ENCODE assay signal across 25 mouse cellular contexts in genomic region chr6:82111111-82111510, GRCm38 (mm10).
DNase-seq lines count a peak whose midpoint lies in the region; ATAC-seq and TF ChIP-seq lines count a peak whose summit lies in the region.
"Had no signal": no experiment of that assay in that cellular context is flagged by ENCODE, and none has a peak within 500 bp of the region (broad histone marks: within the 10 kb centered on the region; RNA-seq: fewer than 3 reads in every experiment).

No protein-coding gene starts in this region.

- H3K4me3 ChIP-seq in kidney, adult 2 months (ENCODE audit: insufficient read depth, low read depth, low read length) = no peak overlapping the region
- no peak overlapping the region for H3K4me3 ChIP-seq in lung, embryonic 16.5 days (ENCODE audit: low read length)
- no peak overlapping the region for H3K4me3 ChIP-seq in stomach, embryonic 15.5 days (replicated peaks)
- H3K4me3 ChIP-seq: erythroblast, embryonic 14.5 days; heart, embryonic 10.5 days; heart, embryonic 15.5 days; liver, embryonic 13.5 days; midbrain, embryonic 12.5 days; neural tube, embryonic 13.5 days had no signal

- DNase-seq in kidney, adult 2 months = peak; percentile 61
- DNase-seq in kidney, postnatal 25 days = no peak
- DNase-seq in lung, postnatal 25 days (ENCODE audit: low spot score) = no peak
- DNase-seq in Patski (ENCODE audit: low read depth, low spot score) = no peak
- no peak for DNase-seq in urinary bladder, postnatal 36 days (ENCODE audit: low spot score in 2 of 2)
- no peak for DNase-seq in c-Kit-positive CD71-positive TER-119-positive erythroid progenitor cells, embryonic 14.5 days (ENCODE audit: low spot score)
- DNase-seq: adrenal gland, postnatal 25 days; cerebellum, adult 18-20 months; cerebellum, postnatal 14 days; gastrocnemius, postnatal 10 days; kidney, adult 11 months; layer of hippocampus, postnatal 36 days; left cerebral cortex, postnatal 4 days; liver, embryonic 13.5 days; thymus, adult 2 months; thymus, postnatal 4 days had no signal

- in situ Hi-C loops in Patski (cut with MboI; ENCODE audit: low pct_unique_long_range_greater_than_20kb) = loop anchor here (25.0 kb wide), 1 partner anchor 776 kb away; no protein-coding TSS in a partner anchor

- no peak for ATAC-seq in lung, embryonic 16.5 days (ENCODE audit: low read depth)
- ATAC-seq in Patski = no peak
- ATAC-seq in stomach, embryonic 15.5 days (ENCODE audit: insufficient read depth, low FRiP score, low read depth) = no peak
- ATAC-seq: CD4-positive, CD25-positive, alpha-beta regulatory T cell, adult 4 months; hindbrain, embryonic 16.5 days had no signal

- H3K27ac ChIP-seq in kidney, adult 2 months (ENCODE audit: insufficient read depth, low read depth, low read length) = no peak overlapping the region
- peak overlapping the region; percentile 90 for H3K27ac ChIP-seq in lung, embryonic 16.5 days (ENCODE audit: low read length)
- peak overlapping the region; percentile 69; the same call in 1 of the 2 replicates for H3K27ac ChIP-seq in stomach, embryonic 15.5 days
- H3K27ac ChIP-seq: heart, embryonic 10.5 days; heart, embryonic 15.5 days; liver, embryonic 13.5 days; midbrain, embryonic 12.5 days; neural tube, embryonic 13.5 days had no signal

- no peaks in the 10 kb centered on the region for H3K9me3 ChIP-seq in lung, embryonic 16.5 days (ENCODE audit: control insufficient read depth, low read length)
- H3K9me3 ChIP-seq in stomach, embryonic 15.5 days = no peaks in the 10 kb centered on the region
- H3K9me3 ChIP-seq: heart, embryonic 10.5 days; heart, embryonic 15.5 days; liver, embryonic 13.5 days; midbrain, embryonic 12.5 days; neural tube, embryonic 13.5 days had no signal

- no peak overlapping the region for H3K9ac ChIP-seq in lung, embryonic 16.5 days (ENCODE audit: low read length)
- no peak overlapping the region for H3K9ac ChIP-seq in stomach, embryonic 15.5 days
- H3K9ac ChIP-seq: heart, embryonic 15.5 days; liver, embryonic 13.5 days; midbrain, embryonic 12.5 days; neural tube, embryonic 13.5 days had no signal

- no peaks in the 10 kb centered on the region for H3K36me3 ChIP-seq in kidney, adult 2 months (ENCODE audit: control insufficient read depth, insufficient read depth, low read length)
- no peaks in the 10 kb centered on the region for H3K36me3 ChIP-seq in lung, embryonic 16.5 days (ENCODE audit: control insufficient read depth, insufficient read depth, low read length)
- H3K36me3 ChIP-seq in stomach, embryonic 15.5 days = no peaks in the 10 kb centered on the region
- H3K36me3 ChIP-seq: heart, embryonic 10.5 days; heart, embryonic 15.5 days; liver, embryonic 13.5 days; midbrain, embryonic 12.5 days; neural tube, embryonic 13.5 days had no signal

- POLR2A ChIA-PET in Patski (lab: Charles Lee) = interaction anchor here (0.7 to 1.2 kb wide), 4 partner anchors 62 to 307 kb away, joined by 3 to 5 read pairs (median 4); no protein-coding TSS in a partner anchor

- no peak for TF ChIP-seq CTCF in kidney, adult 2 months (conservative IDR thresholded peaks at IDR 0.05; ENCODE audit: insufficient read depth, insufficient read length, low read depth, low read length)
- TF ChIP-seq CTCF in Patski (IDR thresholded peaks at IDR 0.05) = peak; percentile 21

- WGBS in kidney, adult 2 months = 77% methylated on average over 1 of the region's 1 CpGs
- WGBS in lung, embryonic 16.5 days = 71% methylated on average over 1 of the region's 1 CpGs
- WGBS in stomach, embryonic 15.5 days = 92% methylated on average over 1 of the region's 1 CpGs

- no peaks in the 10 kb centered on the region for H3K4me1 ChIP-seq in kidney, adult 2 months (ENCODE audit: control insufficient read depth, insufficient read depth, low read length)
- H3K4me1 ChIP-seq in lung, embryonic 16.5 days (replicated peaks; ENCODE audit: control insufficient read depth, insufficient read depth, low read length) = peaks cover 14% of the 10 kb centered on the region; the same call in 1 of the 2 replicates
- peaks cover 2% of the 10 kb centered on the region; the same call in 1 of the 2 replicates for H3K4me1 ChIP-seq in stomach, embryonic 15.5 days
- H3K4me1 ChIP-seq: liver, embryonic 13.5 days; midbrain, embryonic 12.5 days; neural tube, embryonic 13.5 days had no signal

- no peak overlapping the region for H3K4me2 ChIP-seq in lung, embryonic 16.5 days (ENCODE audit: low read depth, low read length)
- no peak overlapping the region for H3K4me2 ChIP-seq in stomach, embryonic 15.5 days
- H3K4me2 ChIP-seq: heart, embryonic 15.5 days; liver, embryonic 13.5 days; midbrain, embryonic 12.5 days; neural tube, embryonic 13.5 days had no signal

- CTCF ChIA-PET in Patski (lab: Charles Lee) = interaction anchor here (1.3 to 2.3 kb wide), 3 partner anchors 8 to 124 kb away, joined by 6 to 9 read pairs (median 8); no protein-coding TSS in a partner anchor

- TF ChIP-seq POLR2A in kidney, adult 2 months (IDR thresholded peaks at IDR 0.05; ENCODE audit: low read depth, low read length) = no peak

- H3K27me3 ChIP-seq in kidney, adult 2 months (replicated peaks; ENCODE audit: control insufficient read depth, insufficient read depth, low read length) = no peaks in the 10 kb centered on the region
- no peaks in the 10 kb centered on the region for H3K27me3 ChIP-seq in lung, embryonic 16.5 days (ENCODE audit: control insufficient read depth, insufficient read depth, low read depth, low read length)
- H3K27me3 ChIP-seq in Patski = no peaks in the 10 kb centered on the region
- no peaks in the 10 kb centered on the region for H3K27me3 ChIP-seq in stomach, embryonic 15.5 days (replicated peaks)
- H3K27me3 ChIP-seq: heart, embryonic 15.5 days; liver, embryonic 13.5 days; midbrain, embryonic 12.5 days; neural tube, embryonic 13.5 days had no signal
